Mouse (Mus musculus) brown adipose tissue, adult 24 weeks (tissue): ENCODE measurements around the gene Gemin7. TPM values are rescaled to one million over a fixed set of nuclear protein-coding genes. Genes with fewer than 3 reads are reported as not detected.

Source experiments
- H3K27ac ChIP-seq: fragments of 200-500 bp; replicated peaks from 2 replicates; pipeline ENCODE4 v1.5.1; 2012; ENCODE audit warnings: low read depth, mild to moderate bottlenecking, low read length
- H3K4me1 ChIP-seq: fragments of 200-500 bp; 2 replicates; pipeline ENCODE4 v1.6.1; 2012; ENCODE audit warnings: low read length, mixed read lengths; ENCODE audit not compliant: control insufficient read depth, insufficient read depth, insufficient read length
- H3K4me3 ChIP-seq: fragments of 200-500 bp; 2 replicates; pipeline ENCODE4 v1.5.1; 2012; ENCODE audit warnings: low read depth, mild to moderate bottlenecking, low read length, moderate library complexity; ENCODE audit not compliant: insufficient read depth
- polyA plus RNA-seq: library from polyadenylated mRNA; stranded (reverse); fragments of >200 nt; gene quantifications from 2 replicates; pipeline ENCODE4 v1.2.4, GENCODE M21; 2012; ENCODE audit not compliant: missing spikeins, insufficient read depth, insufficient read length

The Gemin7 gene
- polyA plus RNA-seq, result 44.2 and 47.4 TPM in 2 replicates

DNA sequence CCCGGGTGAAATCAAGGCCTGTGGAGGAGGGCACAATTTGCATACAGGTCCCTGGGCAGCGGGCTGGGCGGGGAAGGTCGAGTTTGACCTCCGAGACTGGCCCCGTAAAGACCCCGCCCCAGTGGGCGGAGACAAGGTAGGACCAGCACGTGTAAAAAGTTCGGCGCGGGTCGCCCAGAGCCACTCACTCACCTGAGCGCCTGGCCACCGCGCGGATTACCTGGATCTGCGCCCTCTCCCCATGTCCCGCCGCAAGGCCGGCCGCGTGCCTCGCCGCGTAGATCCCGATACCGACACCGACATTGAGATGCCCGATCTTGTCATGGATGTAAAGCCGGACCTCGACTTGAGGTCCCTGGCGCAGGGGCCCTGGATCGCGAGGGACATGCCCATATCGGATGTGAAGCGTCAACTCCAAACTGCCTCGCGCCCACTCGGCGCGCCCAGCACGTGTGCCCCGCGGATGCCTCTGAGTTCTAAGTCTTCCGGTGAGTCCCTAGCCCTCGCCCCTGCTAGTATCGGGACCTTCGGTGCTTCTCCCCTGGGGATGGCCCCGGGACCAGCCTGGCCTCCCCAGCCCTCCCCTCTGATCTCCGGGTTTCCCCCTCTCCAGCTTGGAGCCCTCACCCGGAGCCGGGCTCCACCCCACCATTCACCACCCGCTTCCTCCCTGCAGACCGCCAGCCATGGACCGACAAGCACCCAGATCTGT lies at the start of gene Gemin7, which contains the start of gene Zfp296:
Gemin7 (minus strand) TSS at position 455 of the 712 bp plus-strand sequence.
Zfp296 (plus strand) TSS at position 147 of the 712 bp plus-strand sequence.
- Histone ChIP-seq H3K27ac (no peak within 1 kb of the TSS), H3K4me3 (peak within 1 kb of the TSS; percentile 70), H3K4me1 (peaks cover 2% of the 10 kb centered on the region; the same call in 1 of the 2 replicates)

DNA sequence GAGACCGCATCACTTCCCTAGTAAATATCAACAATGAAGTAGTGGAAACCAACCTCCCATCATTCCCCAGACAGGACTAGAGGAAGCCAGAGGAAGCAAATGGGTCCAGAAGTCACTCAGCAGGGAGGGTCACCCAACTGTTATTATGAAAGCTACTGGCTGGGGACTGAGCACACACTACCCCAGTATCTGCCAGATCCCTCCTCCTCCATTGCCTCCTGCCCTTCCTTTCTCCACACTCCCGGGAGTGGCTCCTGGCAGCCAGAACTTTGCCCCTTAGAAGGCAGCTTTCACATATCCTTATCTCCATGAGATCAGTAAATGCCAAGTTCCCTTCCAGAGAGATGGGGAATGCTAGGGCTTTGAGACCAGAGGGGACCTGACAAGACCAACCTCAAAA lies 46.0 kb upstream of the Gemin7 start:
- no peak overlapping the region for H3K4me3 ChIP-seq
- H3K4me1 ChIP-seq, result no peaks in the 10 kb centered on the region
- no peak overlapping the region for H3K27ac ChIP-seq

GRCm38 (mm10) chr7:19622241-19622640 lies 44.8 kb upstream of the Gemin7 start:
- Histone ChIP-seq H3K27ac (no peak overlapping the region), H3K4me1 (no peaks in the 10 kb centered on the region), H3K4me3 (no peak overlapping the region)

GRCm38 (mm10) chr7:19620811-19621210 lies 43.4 kb upstream of the Gemin7 start:
- Histone ChIP-seq H3K27ac (no peak overlapping the region), H3K4me1 (no peaks in the 10 kb centered on the region), H3K4me3 (no peak overlapping the region)

GRCm38 (mm10) chr7:19619004-19619801 lies 41.8 kb upstream of the Gemin7 start:
- no peaks in the 10 kb centered on the region for H3K4me1 ChIP-seq
- no peak overlapping the region for H3K27ac ChIP-seq
- H3K4me3 ChIP-seq, result no peak overlapping the region

DNA sequence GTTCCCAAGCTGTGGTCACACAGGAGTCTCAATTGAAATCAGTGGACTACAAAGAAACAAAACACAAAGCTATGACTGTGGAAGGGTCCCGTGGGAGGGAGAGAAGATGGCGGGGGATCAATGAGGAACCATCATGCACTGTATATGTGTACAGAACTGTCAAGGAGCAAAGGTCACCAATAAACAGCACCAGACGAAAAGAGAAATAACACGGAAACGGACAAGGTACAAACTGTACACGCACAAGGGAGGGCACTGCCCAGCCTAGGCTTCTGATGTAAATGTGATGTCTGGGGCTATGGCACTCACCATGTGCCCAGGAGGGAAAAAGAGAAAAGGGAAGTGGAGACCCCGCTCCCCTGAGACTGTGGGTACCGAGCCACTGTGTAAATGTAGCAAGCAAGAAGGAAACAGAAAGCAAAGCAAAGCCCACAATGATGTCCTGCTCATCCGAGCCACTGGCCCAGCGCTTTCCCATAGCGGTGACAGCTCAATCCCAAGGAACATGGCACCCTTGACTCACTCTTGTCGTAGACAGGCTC lies 37.7 kb upstream of the Gemin7 start:
- Histone ChIP-seq H3K4me3 (no peak overlapping the region), H3K27ac (no peak overlapping the region), H3K4me1 (no peaks in the 10 kb centered on the region)

DNA sequence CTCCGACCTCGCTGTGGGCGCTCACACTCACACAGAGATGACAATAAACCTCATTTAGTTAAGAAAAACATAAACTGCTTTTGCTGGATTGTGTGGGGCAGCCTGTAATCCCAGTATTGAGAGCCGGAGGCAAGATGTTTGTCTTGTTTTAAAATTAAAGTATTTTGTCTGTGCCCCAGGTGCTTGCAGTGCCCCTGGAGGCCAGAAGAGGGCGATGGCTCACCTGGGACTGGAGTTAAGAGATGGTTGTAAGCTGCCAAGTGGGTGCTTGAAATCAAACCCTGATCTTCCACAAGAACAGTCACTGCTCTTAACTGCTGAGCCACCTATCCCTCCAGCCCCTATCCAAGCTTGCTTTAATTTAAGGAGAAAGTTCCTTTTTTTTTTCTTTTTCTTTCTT lies 33.6 kb upstream of the Gemin7 start:
- no peak overlapping the region for H3K27ac ChIP-seq
- no peak overlapping the region for H3K4me3 ChIP-seq
- no peaks in the 10 kb centered on the region for H3K4me1 ChIP-seq

DNA sequence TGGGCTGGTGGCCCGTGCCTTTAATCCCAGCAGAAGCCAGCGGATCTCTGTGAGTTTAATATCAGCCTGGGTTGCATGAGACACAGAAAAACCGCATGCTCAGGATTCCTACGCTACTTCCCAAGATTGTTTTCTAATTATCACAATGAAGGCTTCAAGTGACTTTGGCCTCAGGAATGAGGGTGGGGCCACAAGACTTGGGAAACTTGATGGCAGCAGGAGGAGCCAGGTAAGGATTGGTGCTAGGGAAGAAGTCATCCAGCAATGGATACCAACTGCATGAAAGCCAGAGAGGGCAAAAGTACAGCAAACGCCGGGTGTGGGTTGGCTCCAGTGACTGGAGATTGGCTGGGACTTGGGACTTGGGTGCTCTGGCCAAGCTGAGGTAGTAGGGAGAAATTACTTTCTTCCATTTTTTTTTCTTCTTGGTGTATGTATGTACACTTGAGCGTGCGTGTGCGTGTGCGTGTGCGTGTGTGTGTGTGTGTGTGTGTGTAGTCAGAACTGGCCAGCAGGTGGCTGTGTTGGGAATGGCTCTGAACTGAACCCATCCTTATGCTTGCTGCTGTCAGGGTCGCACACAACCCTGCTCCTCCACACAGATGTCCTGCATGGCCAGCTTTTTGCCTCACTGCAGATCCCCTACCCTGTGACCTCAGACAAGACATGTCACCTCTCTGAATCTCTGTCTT lies 32.4 kb upstream of the Gemin7 start:
- no peak overlapping the region for H3K4me3 ChIP-seq
- no peak overlapping the region for H3K27ac ChIP-seq
- H3K4me1 ChIP-seq, result no peaks in the 10 kb centered on the region

- Histone ChIP-seq H3K4me1 (peaks cover 12% of the 10 kb centered on the region), H3K4me3 (no peak overlapping the region), H3K27ac (no peak overlapping the region)
Observed at GRCm38 (mm10) chr7:19607291-19607690, 29.9 kb upstream of the Gemin7 start.

DNA sequence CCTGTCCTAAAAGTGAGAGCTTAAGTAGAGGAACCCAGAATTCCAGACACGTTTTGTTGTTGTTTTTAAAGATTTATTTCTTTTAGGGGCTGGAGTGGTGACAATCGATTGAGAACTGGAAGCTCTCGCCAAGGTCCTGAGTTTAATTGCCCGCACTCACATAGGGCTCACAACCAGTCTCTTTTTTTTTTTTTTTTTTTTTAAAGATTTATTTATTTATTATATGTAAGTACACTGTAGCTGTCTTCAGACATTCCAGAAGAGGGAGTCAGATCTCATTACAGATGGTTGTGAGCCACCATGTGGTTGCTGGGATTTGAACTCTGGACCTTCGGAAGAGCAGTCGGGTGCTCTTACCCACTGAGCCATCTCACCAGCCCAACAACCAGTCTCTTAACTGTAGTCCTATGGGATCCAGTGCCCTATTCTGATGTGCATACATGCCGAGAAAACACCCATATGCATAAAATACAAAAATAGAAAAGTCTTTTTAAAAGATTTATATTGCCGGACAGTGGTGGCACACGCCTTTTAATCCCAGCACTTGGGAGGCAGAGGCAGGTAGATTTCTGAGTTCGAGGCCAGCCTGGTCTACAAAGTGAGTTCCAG lies 27.3 kb upstream of the Gemin7 start:
- peak overlapping the region; percentile 42 for H3K4me3 ChIP-seq

DNA sequence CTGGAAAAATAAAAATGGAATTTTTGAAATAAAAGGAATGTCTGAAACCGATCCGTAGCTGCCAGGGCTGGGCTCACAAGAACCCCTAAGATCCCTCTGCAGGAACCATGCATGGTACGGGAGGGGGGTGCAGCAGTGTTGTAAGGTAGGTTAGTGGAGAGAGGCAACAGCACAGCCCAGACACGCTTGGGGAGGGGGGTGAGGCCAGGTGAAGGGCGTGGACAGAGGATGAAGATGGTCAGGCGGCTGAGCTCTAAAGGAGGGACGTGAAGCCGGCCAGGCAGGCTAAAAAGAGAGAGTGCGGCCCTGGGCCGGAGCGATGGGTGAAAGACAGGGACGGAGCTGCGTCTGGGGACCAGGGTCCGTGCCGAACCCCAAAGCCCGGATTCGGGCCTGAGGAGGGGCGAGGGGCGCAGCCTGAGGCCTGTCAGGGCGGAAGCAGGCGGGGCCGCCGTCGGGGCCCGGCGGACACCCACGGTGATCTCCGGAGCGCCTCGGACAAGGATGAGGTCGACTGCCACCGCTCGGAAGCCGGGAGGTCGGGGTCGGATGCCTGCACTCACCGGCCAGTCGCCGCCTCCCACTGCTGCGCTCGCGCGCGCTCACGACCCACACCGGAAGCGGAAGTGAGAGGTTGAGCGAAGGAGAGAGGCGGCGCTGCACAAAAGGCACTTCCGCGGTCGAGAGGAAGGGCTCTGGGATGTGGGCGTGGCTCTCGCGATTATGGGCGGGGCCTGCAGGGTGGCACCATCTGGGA lies 26.6 kb upstream of the Gemin7 start, which contains the start of gene Clasrp:
Clasrp (minus strand) TSS at position 638 of the 757 bp plus-strand sequence.
- peak within 1 kb of the TSS; percentile 89 for H3K4me3 ChIP-seq
- peaks cover 12% of the 10 kb centered on the region for H3K4me1 ChIP-seq

More for the DNA sequence above, 27.3 kb upstream of the Gemin7 start:
- Histone ChIP-seq H3K27ac (0 out of 2 replicates have a peak overlapping the region, but pooled peaks have one; percentile 25), H3K4me1 (peaks cover 12% of the 10 kb centered on the region)

DNA sequence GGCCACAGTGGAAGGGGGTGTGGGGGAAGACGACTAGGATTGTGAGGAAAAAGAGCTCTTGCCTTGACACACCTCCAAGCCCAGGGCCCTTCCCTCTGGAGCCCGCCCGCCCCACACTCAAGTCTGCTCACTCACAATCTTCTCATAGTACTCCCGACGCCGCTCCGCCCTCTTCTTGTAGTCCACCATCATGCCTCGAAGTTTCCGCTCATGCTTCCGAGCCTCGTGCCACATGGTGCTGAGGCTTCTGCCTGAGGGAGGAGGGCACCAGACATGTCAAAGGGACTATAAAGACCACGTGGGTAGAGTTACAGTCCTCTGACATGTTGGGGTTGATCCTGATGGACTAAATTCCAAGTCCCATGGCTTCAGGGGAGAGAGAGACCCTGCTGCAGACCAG lies 25.7 kb upstream of the Gemin7 start:
- Histone ChIP-seq H3K27ac (no peak overlapping the region), H3K4me3 (peak overlapping the region; percentile 89; the same call in 1 of the 2 replicates), H3K4me1 (peaks cover 12% of the 10 kb centered on the region)

More for the DNA sequence above, 26.6 kb upstream of the Gemin7 start, which contains the start of gene Clasrp:
- H3K27ac ChIP-seq, result peak within 1 kb of the TSS; percentile 42; the same call in 1 of the 2 replicates

GRCm38 (mm10) chr7:19600562-19600961 lies 23.2 kb upstream of the Gemin7 start:
- H3K27ac ChIP-seq, result no peak overlapping the region

More at GRCm38 (mm10) chr7:19600562-19600961, 23.2 kb upstream of the Gemin7 start:
- Histone ChIP-seq H3K4me3 (no peak overlapping the region), H3K4me1 (peaks cover 12% of the 10 kb centered on the region)
